Mouse (Mus musculus) kidney, postnatal 10 days (tissue): ENCODE measurements at regions not wholly inside any gene's neighbourhood (a gene's known extent, or its start where the extent isn't known, plus 50 kb on each side); places are given as distances from the start of the nearest gene placed in this dataset.

Experiments
- DNase-seq: peaks from one replicate; pipeline ENCODE4 v3.0.0; 2021; ENCODE audit warnings: mixed read lengths

- no peak for DNase-seq
Observed at GRCm38 (mm10) chr9:23911851-23912250, 185.9 kb upstream of the Npsr1 start.

- no peak for DNase-seq
Observed at GRCm38 (mm10) chr9:23917345-23917744, 180.5 kb upstream of the Npsr1 start.

GRCm38 (mm10) chr9:23919191-23919904 is 178.4 kb upstream of the Npsr1 start:
- DNase-seq, result peak; percentile 23

GRCm38 (mm10) chr9:23932185-23932584 is 165.6 kb upstream of the Npsr1 start:
- DNase-seq, result no peak

- DNase-seq, result no peak
Observed at GRCm38 (mm10) chr9:23934282-23934681, 163.5 kb upstream of the Npsr1 start.

GRCm38 (mm10) chr9:23952543-23952942 is 145.3 kb upstream of the Npsr1 start:
- no peak for DNase-seq

GRCm38 (mm10) chr9:23956593-23956992 is 141.2 kb upstream of the Npsr1 start:
- DNase-seq, result peak; percentile 49

GRCm38 (mm10) chr9:23969736-23970135 is 128.1 kb upstream of the Npsr1 start:
- no peak for DNase-seq

- DNase-seq, result no peak
Observed at GRCm38 (mm10) chr9:23973206-23973605, 124.6 kb upstream of the Npsr1 start.

- DNase-seq, result no peak
Observed at GRCm38 (mm10) chr9:23977574-23977973, 120.2 kb upstream of the Npsr1 start.

GRCm38 (mm10) chr9:24006353-24006752 is 91.4 kb upstream of the Npsr1 start:
- DNase-seq, result no peak

- DNase-seq, result no peak
Observed at GRCm38 (mm10) chr9:24038274-24038673, 59.5 kb upstream of the Npsr1 start.
